Mouse (Mus musculus) kidney, adult 2 months (tissue): ENCODE data around the gene Ifi35.
"Not testable (repeated sequence)": the region's sequence is repeated elsewhere in the genome, so short reads cannot be mapped to it uniquely, and the experiment has no call there.

Experiments
- CTCF ChIP-seq: fragments of 200-500 bp; conservative IDR thresholded peaks from 2 replicates; pipeline ENCODE4 v1.5.1; 2011; ENCODE audit warnings: low read depth, mild to moderate bottlenecking, control low read depth, low read length, moderate library complexity, mixed read lengths; ENCODE audit not compliant: insufficient read depth, insufficient read length
- POLR2A ChIP-seq: fragments of 200-500 bp; IDR thresholded peaks from one replicate; pipeline ENCODE4 v1.6.1; 2011; ENCODE audit warnings: low read depth, low read length, control low read depth

DNA sequence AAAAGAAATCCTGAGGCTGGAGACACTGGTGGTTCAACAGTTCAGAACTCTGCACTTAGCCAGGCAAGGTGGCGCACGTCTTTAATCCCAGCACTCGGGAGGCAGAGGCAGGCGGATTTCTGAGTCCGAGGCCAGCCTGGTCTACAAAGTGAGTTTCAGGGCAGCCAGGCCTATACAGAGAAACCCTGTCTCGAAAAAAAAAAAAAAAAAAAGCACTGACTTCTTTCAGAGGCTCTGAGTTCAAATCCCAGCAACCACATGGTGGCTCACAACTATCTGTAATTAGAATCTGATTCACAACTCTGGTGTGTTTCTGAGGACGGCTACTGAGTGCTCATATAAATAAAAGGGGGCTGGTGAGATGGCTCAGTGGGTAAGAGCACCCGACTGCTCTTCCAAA is 1.3 kb upstream of the Ifi35 start:
- TF ChIP-seq POLR2A, CTCF: not testable (repeated sequence)
